8 mouse cellular contexts compared by ENCODE assay signal in genomic region chr7:68823189-68823588, GRCm38 (mm10).
DNase-seq lines count a peak whose midpoint lies in the region; ATAC-seq and TF ChIP-seq lines count a peak whose summit lies in the region.

No protein-coding gene starts in this region.

- H3K27ac ChIP-seq in cerebellum, adult 2 months (ENCODE audit: insufficient read depth, low read length), result no peak overlapping the region
- H3K27ac ChIP-seq in forebrain, postnatal 0 days (ENCODE audit: low read depth, low read length), result no peak overlapping the region
- H3K27ac ChIP-seq in intestine, embryonic 16.5 days (ENCODE audit: low read length), result no peak overlapping the region
- no peak overlapping the region for H3K27ac ChIP-seq in limb, embryonic 14.5 days (replicated peaks; ENCODE audit: low read depth, low read length)

- 3% methylated on average over 7 of the region's 7 CpGs for WGBS in cerebellum, adult 2 months
- WGBS in forebrain, postnatal 0 days, result 2% methylated on average over 7 of the region's 7 CpGs
- 2% methylated on average over 7 of the region's 7 CpGs for WGBS in intestine, embryonic 16.5 days
- 4% methylated on average over 7 of the region's 7 CpGs for WGBS in limb, embryonic 14.5 days

- H3K36me3 ChIP-seq in forebrain, postnatal 0 days (ENCODE audit: insufficient read depth), result no peaks in the 10 kb centered on the region
- H3K36me3 ChIP-seq in intestine, embryonic 16.5 days (ENCODE audit: control insufficient read depth, insufficient read depth, low read length), result no peaks in the 10 kb centered on the region
- no peaks in the 10 kb centered on the region for H3K36me3 ChIP-seq in limb, embryonic 14.5 days (ENCODE audit: control insufficient read depth, insufficient read depth, low read length)

- ATAC-seq in forebrain, postnatal 0 days, result peak; percentile 81
- peak; percentile 67 for ATAC-seq in intestine, embryonic 16.5 days
- ATAC-seq in limb, embryonic 14.5 days (ENCODE audit: low FRiP score, low read depth), result peak; percentile 55; the same call in 1 of the 2 replicates

- no peak overlapping the region for H3K4me2 ChIP-seq in forebrain, postnatal 0 days (ENCODE audit: low read depth)
- H3K4me2 ChIP-seq in intestine, embryonic 16.5 days (ENCODE audit: low read depth, low read length), result no peak overlapping the region
- H3K4me2 ChIP-seq in limb, embryonic 14.5 days (replicated peaks; ENCODE audit: low read depth, low read length, severe bottlenecking), result no peak overlapping the region

- DNase-seq in 3134 (ENCODE audit: extremely low read depth, insufficient read length, low spot score), result peak; percentile 3
- peak; percentile 14 for DNase-seq in MN1 (ENCODE audit: low spot score)
- DNase-seq in cerebellum, adult 2 months, result peak; percentile 33 to 60
- DNase-seq in forebrain, postnatal 0 days, result peak; percentile 88
- DNase-seq in limb, embryonic 14.5 days (ENCODE audit: low spot score), result peak; percentile 59
- DNase-seq in natural killer cell, adult 2 months (ENCODE audit: low spot score in 2 of 2), result peak; percentile 12 to 19
- peak; percentile 71 for DNase-seq in testis, postnatal 10 days (ENCODE audit: low spot score)

- H3K27me3 ChIP-seq in cerebellum, adult 2 months (ENCODE audit: control insufficient read depth, insufficient read depth, low read length), result no peaks in the 10 kb centered on the region
- no peaks in the 10 kb centered on the region for H3K27me3 ChIP-seq in forebrain, postnatal 0 days (ENCODE audit: insufficient read depth, low read length)
- H3K27me3 ChIP-seq in intestine, embryonic 16.5 days (replicated peaks; ENCODE audit: control insufficient read depth, insufficient read depth, low read length), result no peaks in the 10 kb centered on the region
- H3K27me3 ChIP-seq in limb, embryonic 14.5 days (ENCODE audit: control insufficient read depth, insufficient read depth, low read length), result no peaks in the 10 kb centered on the region

- no peak for TF ChIP-seq POLR2A in cerebellum, adult 2 months (IDR thresholded peaks at IDR 0.05; ENCODE audit: borderline replicate concordance, insufficient read depth, low read length)
- no peak for TF ChIP-seq POLR2A in limb, embryonic 14.5 days (IDR thresholded peaks at IDR 0.05; ENCODE audit: borderline replicate concordance, extremely low read depth, insufficient read depth, insufficient read length)

- H3K9ac ChIP-seq in forebrain, postnatal 0 days, result no peak overlapping the region
- no peak overlapping the region for H3K9ac ChIP-seq in intestine, embryonic 16.5 days (ENCODE audit: low read depth, low read length)
- H3K9ac ChIP-seq in limb, embryonic 14.5 days (ENCODE audit: low read depth, low read length, severe bottlenecking), result no peak overlapping the region

- H3K4me3 ChIP-seq in cerebellum, adult 2 months (replicated peaks; ENCODE audit: insufficient read depth, low read depth, low read length), result no peak overlapping the region
- H3K4me3 ChIP-seq in forebrain, postnatal 0 days (ENCODE audit: low read depth, low read length), result no peak overlapping the region
- H3K4me3 ChIP-seq in intestine, embryonic 16.5 days (ENCODE audit: low read length), result no peak overlapping the region
- no peak overlapping the region for H3K4me3 ChIP-seq in limb, embryonic 14.5 days (replicated peaks; ENCODE audit: low read length)

- peak; percentile 98 for TF ChIP-seq CTCF in cerebellum, adult 2 months (IDR thresholded peaks at IDR 0.05; ENCODE audit: borderline replicate concordance, insufficient read depth, low read depth, low read length)
- TF ChIP-seq CTCF in forebrain, postnatal 0 days (IDR thresholded peaks at IDR 0.05; ENCODE audit: low read depth), result peak; percentile 98

- no peaks in the 10 kb centered on the region for H3K4me1 ChIP-seq in cerebellum, adult 2 months (ENCODE audit: control insufficient read depth, insufficient read depth, low read length)
- no peaks in the 10 kb centered on the region for H3K4me1 ChIP-seq in forebrain, postnatal 0 days (ENCODE audit: insufficient read depth)
- H3K4me1 ChIP-seq in intestine, embryonic 16.5 days (ENCODE audit: control insufficient read depth, insufficient read depth, low read length), result no peaks in the 10 kb centered on the region
- H3K4me1 ChIP-seq in limb, embryonic 14.5 days (ENCODE audit: control insufficient read depth, insufficient read depth, low read length), result no peaks in the 10 kb centered on the region

- H3K9me3 ChIP-seq in forebrain, postnatal 0 days (ENCODE audit: low read length), result no peaks in the 10 kb centered on the region
- no peaks in the 10 kb centered on the region for H3K9me3 ChIP-seq in intestine, embryonic 16.5 days (ENCODE audit: control insufficient read depth, low read length)
- H3K9me3 ChIP-seq in limb, embryonic 14.5 days (ENCODE audit: control insufficient read depth, low read length), result no peaks in the 10 kb centered on the region

Comparison
In these comparisons a context has a peak if more than half of its experiments do, and no peak if none do; other contexts are left out.
1. DNase-seq: peak in every context shown above with its lines; median percentile 88 in forebrain, postnatal 0 days; 71 in testis, postnatal 10 days; 59 in limb, embryonic 14.5 days; 46 in cerebellum, adult 2 months; 16 in natural killer cell, adult 2 months; 14 in MN1; 3 in 3134.